Mouse (Mus musculus) neural tube, embryonic 14.5 days (tissue): Measurements from ENCODE around the gene Tgfb1i1. TPM values are rescaled to one million over a fixed set of nuclear protein-coding genes. Genes with fewer than 3 reads are reported as not detected.

Source experiments
- ATAC-seq: fragments of 200-750 bp; cut with Nextera tagmentation; 2 replicates; pipeline ENCODE4 v1.8.0; 2017; ENCODE audit warnings: low read depth, mild to moderate bottlenecking, moderate TSS enrichment, moderate library complexity
- H3K27ac ChIP-seq: fragments of 300-500 bp; sonication (generic); 2 replicates; pipeline ENCODE4 v1.5.1; 2014; ENCODE audit warnings: low read depth, mild to moderate bottlenecking, control low read depth, low read length, moderate library complexity, mixed read lengths
- H3K27me3 ChIP-seq: fragments of 300-500 bp; sonication (generic); 2 replicates; pipeline ENCODE4 v1.6.1; 2014; ENCODE audit warnings: low read length; ENCODE audit not compliant: control insufficient read depth, insufficient read depth
- H3K36me3 ChIP-seq: fragments of 300-500 bp; sonication (generic); 2 replicates; pipeline ENCODE4 v1.6.1; 2014; ENCODE audit warnings: low read length, mixed read lengths; ENCODE audit not compliant: control insufficient read depth, insufficient read depth
- H3K4me1 ChIP-seq: fragments of 300-500 bp; sonication (generic); 2 replicates; pipeline ENCODE4 v1.6.1; 2014; ENCODE audit warnings: low read length; ENCODE audit not compliant: control insufficient read depth, insufficient read depth
- H3K4me2 ChIP-seq: fragments of 300-500 bp; sonication (generic); 2 replicates; pipeline ENCODE4 v1.6.1; 2014; ENCODE audit warnings: mild to moderate bottlenecking, low read depth, low read length, control low read depth
- H3K4me3 ChIP-seq: fragments of 300-500 bp; sonication (generic); 2 replicates; pipeline ENCODE4 v1.5.1; 2014; ENCODE audit warnings: low read depth, low read length, control low read depth, mixed read lengths
- H3K9ac ChIP-seq: fragments of 300-500 bp; sonication (generic); replicated peaks from 2 replicates; pipeline ENCODE4 v1.6.1; 2014; ENCODE audit warnings: low read depth, mild to moderate bottlenecking, control low read depth, low read length, mixed read lengths
- H3K9me3 ChIP-seq: fragments of 300-500 bp; sonication (generic); 2 replicates; pipeline ENCODE4 v1.6.1; 2016; ENCODE audit warnings: low read length; ENCODE audit not compliant: control insufficient read depth
- WGBS: fragments of 180-500 bp; shearing (Covaris S2); extraction: QIAGEN DNeasy Blood & Tissue Kit; methylation state at CpG from one replicate; pipeline ENCODE4 v1.1.7; 2014; 5-methylcytosine and 5-hydroxymethylcytosine counted together
- polyA plus RNA-seq: library from polyadenylated mRNA; unstranded; fragments of >200 nt; fragmentation: Nextera tagmentation; extraction: Ambion mirVana; gene quantifications from 2 replicates; pipeline ENCODE4 v1.2.1, GENCODE M21; 2014

Gene Tgfb1i1
- polyA plus RNA-seq, 1 experiment from 2014 or later, result 15.2 TPM

DNA sequence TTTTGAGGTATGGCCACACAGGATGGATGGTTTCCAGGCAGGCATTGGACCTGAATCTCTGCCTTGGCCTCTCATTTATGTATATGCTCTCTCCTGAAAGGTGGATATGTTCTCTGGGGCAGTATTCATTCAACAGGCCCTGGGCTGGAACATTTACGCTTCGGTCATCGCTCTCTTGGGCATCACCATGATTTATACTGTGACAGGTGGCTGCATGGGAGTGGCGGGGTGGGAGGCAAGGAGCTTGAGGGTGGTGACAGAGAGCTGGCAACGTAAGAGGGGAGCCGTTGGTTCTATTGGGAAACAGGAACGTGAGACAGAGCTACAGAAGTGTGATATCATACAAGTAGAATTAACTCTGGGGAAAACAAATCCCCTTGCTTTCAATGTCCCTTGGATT is 21.2 kb downstream of the Tgfb1i1 start:
- H3K36me3 ChIP-seq, result 0 out of 2 replicates have a peak, but pooled peaks cover 3% of the 10 kb centered on the region
- H3K27me3 ChIP-seq, result no peaks in the 10 kb centered on the region
- H3K4me1 ChIP-seq, result no peaks in the 10 kb centered on the region
- H3K27ac ChIP-seq, result no peak overlapping the region
- H3K4me2 ChIP-seq, result no peak overlapping the region
- H3K4me3 ChIP-seq, result no peak overlapping the region
- H3K9me3 ChIP-seq, result no peaks in the 10 kb centered on the region
- ATAC-seq, result no peak
- no peak overlapping the region for H3K9ac ChIP-seq
- 60% methylated on average over 7 of the region's 7 CpGs for WGBS

DNA sequence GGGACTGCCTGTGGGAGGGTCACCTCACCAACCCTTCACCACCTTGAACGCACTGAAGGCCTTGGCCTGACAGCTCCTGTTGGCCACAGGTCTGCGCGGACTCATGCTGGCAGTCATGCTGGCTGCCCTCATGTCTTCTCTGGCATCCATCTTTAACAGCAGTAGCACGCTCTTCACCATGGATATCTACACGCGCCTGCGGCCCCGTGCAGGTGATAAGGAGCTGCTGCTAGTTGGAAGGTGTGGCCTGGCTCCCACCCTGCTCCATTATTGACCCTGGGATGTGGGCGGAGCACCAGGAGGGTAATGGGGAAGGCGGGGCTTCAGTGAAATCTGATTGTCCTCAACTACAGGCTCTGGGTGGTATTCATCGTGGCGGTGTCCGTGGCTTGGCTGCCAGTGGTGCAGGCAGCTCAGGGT is 23.8 kb downstream of the Tgfb1i1 start:
- WGBS, result 49% methylated on average over 13 of the region's 13 CpGs
- no peak for ATAC-seq
- Histone ChIP-seq H3K4me3 (no peak overlapping the region), H3K4me2 (no peak overlapping the region), H3K9ac (no peak overlapping the region), H3K9me3 (no peaks in the 10 kb centered on the region), H3K27ac (no peak overlapping the region), H3K4me1 (no peaks in the 10 kb centered on the region), H3K36me3 (0 out of 2 replicates have a peak, but pooled peaks cover 21% of the 10 kb centered on the region), H3K27me3 (no peaks in the 10 kb centered on the region)

DNA sequence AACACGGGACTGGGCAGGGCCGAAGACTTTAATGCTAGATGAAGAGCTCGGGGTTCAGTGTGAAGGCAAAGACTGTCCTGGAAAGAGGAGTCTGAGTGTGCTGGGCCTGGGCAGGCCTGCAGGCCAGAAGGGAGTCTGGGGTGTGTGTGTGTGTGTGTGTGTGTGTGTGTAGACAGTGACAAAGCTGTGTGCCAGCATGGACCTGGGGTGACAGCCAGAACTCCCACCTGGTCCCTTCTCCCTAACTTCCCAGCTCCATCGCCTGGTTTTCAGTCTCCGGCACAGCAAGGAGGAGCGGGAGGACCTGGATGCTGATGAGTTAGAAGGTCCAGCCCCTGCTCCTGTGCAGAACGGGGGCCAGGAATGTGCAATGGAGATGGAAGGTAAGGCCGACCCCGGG is 24.9 kb downstream of the Tgfb1i1 start:
- Histone ChIP-seq H3K36me3 (peaks cover 23% of the 10 kb centered on the region; the same call in 1 of the 2 replicates), H3K9me3 (no peaks in the 10 kb centered on the region), H3K9ac (no peak overlapping the region), H3K4me3 (no peak overlapping the region), H3K4me2 (no peak overlapping the region), H3K27ac (no peak overlapping the region), H3K27me3 (no peaks in the 10 kb centered on the region), H3K4me1 (no peaks in the 10 kb centered on the region)
- ATAC-seq, result no peak
- WGBS, result 94% methylated on average over 9 of the region's 9 CpGs

DNA sequence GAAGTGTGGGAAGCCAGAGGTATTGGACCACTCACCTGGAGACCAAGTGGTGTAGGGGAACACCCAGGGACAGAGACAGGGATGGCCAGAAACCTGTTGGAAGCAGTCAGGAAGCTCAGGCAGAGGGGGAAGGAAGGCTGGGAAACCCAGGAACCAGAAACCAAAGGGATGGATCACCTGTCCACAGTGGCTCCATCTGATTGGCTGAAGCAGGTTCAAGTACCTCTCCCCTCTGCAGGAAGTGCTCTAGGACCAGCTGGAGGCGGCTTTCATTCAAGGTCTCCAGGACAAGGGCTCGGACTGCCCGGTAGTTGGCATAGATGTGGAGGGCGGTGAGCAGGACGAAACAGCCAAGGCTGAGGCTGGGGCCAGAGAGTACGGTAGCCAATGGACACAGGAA is 29.4 kb downstream of the Tgfb1i1 start:
- no peak overlapping the region for H3K4me2 ChIP-seq
- H3K36me3 ChIP-seq, result peaks cover 26% of the 10 kb centered on the region; the same call in 1 of the 2 replicates
- H3K27me3 ChIP-seq, result no peaks in the 10 kb centered on the region
- no peak for ATAC-seq
- H3K27ac ChIP-seq, result no peak overlapping the region
- H3K9me3 ChIP-seq, result no peaks in the 10 kb centered on the region
- no peak overlapping the region for H3K4me3 ChIP-seq
- H3K4me1 ChIP-seq, result 0 out of 2 replicates have a peak, but pooled peaks cover 3% of the 10 kb centered on the region
- WGBS, result 95% methylated on average over 6 of the region's 6 CpGs
- H3K9ac ChIP-seq, result no peak overlapping the region

DNA sequence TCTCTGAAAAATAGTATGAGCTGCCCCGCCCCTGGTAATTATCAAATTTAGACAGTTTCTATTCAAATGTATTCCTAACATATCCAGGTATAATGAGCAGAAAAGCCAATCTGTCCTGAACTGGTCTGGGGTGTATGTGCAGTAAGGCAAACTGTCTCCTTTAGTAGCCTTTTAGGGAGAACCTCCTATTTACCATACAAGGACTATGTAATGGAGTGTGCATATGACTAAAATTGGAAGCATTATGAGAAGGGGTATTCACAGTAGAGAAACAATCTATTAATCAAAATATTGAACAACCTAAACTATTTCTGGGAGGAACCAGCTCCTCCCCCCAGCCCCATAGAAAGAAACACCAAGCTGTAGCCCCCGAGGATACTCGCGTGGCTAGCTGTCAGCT is 33.1 kb downstream of the Tgfb1i1 start:
- Histone ChIP-seq H3K27ac (no peak overlapping the region), H3K9ac (no peak overlapping the region), H3K27me3 (no peaks in the 10 kb centered on the region), H3K9me3 (no peaks in the 10 kb centered on the region), H3K4me3 (no peak overlapping the region), H3K4me2 (no peak overlapping the region), H3K36me3 (peaks cover 12% of the 10 kb centered on the region; the same call in 1 of the 2 replicates), H3K4me1 (0 out of 2 replicates have a peak, but pooled peaks cover 3% of the 10 kb centered on the region)
- ATAC-seq, result no peak
- 89% methylated on average over 4 of the region's 4 CpGs for WGBS

DNA sequence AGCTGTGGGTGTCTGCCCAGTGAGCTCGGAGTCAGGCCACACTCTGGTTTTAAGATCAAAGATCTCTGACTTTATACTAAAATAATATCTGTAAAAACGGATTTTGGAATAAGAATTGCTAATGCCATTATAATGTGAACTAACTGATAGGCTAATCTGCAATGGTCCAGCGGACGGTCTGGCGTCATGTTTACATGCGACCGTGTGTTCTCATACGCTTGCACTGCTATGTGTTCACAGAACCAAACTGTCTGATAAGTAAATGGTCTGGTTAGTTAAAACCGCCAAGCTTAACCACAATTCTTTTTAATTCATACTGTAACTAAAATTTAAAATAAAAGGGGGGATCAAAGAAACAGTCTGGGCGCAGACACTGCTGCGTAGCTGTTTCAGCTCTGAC is 35.2 kb downstream of the Tgfb1i1 start:
- 74% methylated on average over 11 of the region's 11 CpGs for WGBS
- Histone ChIP-seq H3K27me3 (no peaks in the 10 kb centered on the region), H3K9ac (no peak overlapping the region), H3K4me1 (0 out of 2 replicates have a peak, but pooled peaks cover 3% of the 10 kb centered on the region), H3K4me2 (no peak overlapping the region), H3K9me3 (no peaks in the 10 kb centered on the region), H3K27ac (no peak overlapping the region), H3K4me3 (no peak overlapping the region), H3K36me3 (peaks cover 5% of the 10 kb centered on the region; the same call in 1 of the 2 replicates)
- ATAC-seq, result no peak

DNA sequence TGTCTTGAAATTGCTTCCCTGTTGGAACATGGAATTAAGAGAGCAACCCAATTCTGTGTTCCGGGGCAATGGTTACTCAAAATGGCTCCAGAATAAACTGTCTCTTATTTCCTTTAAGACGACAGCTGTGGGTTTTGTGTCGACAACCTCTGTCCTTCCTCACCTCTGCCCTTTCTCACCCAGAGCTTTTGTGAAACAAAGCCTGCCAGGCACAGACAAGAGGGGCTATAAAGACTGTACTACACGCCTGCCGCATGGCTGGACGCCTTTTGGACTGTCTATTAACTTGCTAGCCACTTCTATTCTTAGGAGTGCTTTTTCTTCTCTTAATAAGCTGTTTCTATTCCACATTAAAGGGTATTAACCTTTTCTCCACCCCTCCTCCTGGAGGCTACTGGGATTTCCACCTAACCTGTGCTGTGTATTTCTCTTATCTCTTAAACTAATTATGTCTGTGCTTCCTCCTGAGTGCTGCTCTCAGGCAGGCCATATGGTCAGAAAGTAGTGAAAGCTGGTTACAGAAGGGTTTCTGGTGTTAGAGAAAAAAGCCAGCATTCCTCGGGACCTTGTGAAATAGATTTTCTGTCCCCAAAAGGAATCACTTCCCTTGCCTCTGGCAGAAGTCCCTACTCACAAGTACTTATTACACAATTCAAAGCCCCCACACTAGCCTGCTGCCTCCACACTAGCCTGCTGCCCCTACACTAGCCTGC is 36.1 kb downstream of the Tgfb1i1 start:
- Histone ChIP-seq H3K4me1 (0 out of 2 replicates have a peak, but pooled peaks cover 3% of the 10 kb centered on the region), H3K9me3 (no peaks in the 10 kb centered on the region), H3K4me3 (no peak overlapping the region), H3K4me2 (no peak overlapping the region), H3K27ac (no peak overlapping the region), H3K36me3 (peaks cover 13% of the 10 kb centered on the region; the same call in 1 of the 2 replicates), H3K9ac (no peak overlapping the region), H3K27me3 (no peaks in the 10 kb centered on the region)
- ATAC-seq, result no peak
- WGBS, result 11% methylated on average over 7 of the region's 7 CpGs

DNA sequence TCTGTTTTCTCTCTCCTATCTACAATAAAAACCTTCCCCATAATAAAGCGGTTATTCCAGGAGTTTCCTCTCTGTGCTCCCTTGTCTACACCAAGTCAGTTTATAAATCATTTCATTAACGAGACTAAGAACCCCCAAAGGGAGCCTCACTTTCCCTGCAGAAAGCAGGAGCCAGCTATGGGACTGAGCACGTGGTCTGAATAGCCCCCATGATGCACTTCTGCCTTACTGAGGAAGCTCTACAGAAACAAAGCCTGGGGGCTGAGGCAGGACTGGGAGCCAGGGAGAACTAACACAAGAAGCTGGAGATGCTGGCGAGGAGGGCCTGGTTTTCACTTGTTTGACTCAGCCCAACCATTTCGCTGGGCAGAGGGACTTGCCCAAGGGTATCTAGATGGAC is 37.4 kb downstream of the Tgfb1i1 start:
- no peaks in the 10 kb centered on the region for H3K9me3 ChIP-seq
- H3K27ac ChIP-seq, result no peak overlapping the region; the same call in 1 of the 2 replicates
- H3K4me2 ChIP-seq, result no peak overlapping the region
- peaks cover 17% of the 10 kb centered on the region; the same call in 1 of the 2 replicates for H3K36me3 ChIP-seq
- H3K9ac ChIP-seq, result no peak overlapping the region
- no peak overlapping the region for H3K4me3 ChIP-seq
- 35% methylated on average over 5 of the region's 5 CpGs for WGBS
- ATAC-seq, result no peak
- H3K4me1 ChIP-seq, result no peaks in the 10 kb centered on the region
- no peaks in the 10 kb centered on the region for H3K27me3 ChIP-seq

DNA sequence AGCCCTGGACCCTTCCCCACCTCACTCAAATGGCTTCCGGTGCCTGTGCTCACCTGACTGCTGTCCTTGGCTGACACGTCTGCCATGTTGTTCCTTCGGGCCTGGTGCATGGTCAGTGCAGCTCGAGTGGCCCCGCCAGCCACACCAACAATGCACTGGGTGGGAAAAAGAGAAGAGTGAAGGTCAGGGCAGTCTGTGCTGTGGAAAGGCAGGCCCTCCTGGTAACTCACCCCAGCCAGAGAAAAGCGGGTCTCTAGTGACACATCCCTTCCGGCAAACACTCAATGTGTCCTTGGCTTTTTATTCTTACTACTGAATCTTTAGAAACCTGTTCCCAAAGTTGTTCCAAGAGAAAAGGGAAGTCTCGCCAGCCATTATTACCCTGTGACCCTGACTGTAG is 38.4 kb downstream of the Tgfb1i1 start:
- ATAC-seq, result no peak
- WGBS, result 87% methylated on average over 8 of the region's 8 CpGs
- no peak overlapping the region for H3K27ac ChIP-seq

More for the DNA sequence above, 38.4 kb downstream of the Tgfb1i1 start:
- Histone ChIP-seq H3K4me3 (no peak overlapping the region), H3K36me3 (peaks cover 17% of the 10 kb centered on the region; the same call in 1 of the 2 replicates), H3K9ac (no peak overlapping the region), H3K9me3 (no peaks in the 10 kb centered on the region), H3K4me1 (no peaks in the 10 kb centered on the region), H3K27me3 (no peaks in the 10 kb centered on the region), H3K4me2 (no peak overlapping the region)
